Comparison of ENCODE assay signal across 17 mouse cellular contexts in genomic region chr17:10698041-10698440, GRCm38 (mm10).
DNase-seq lines count a peak whose midpoint lies in the region; ATAC-seq and TF ChIP-seq lines count a peak whose summit lies in the region.
"Had no signal": no experiment of that assay in that cellular context is flagged by ENCODE, and none has a peak within 500 bp of the region (broad histone marks: within the 10 kb centered on the region; RNA-seq: fewer than 3 reads in every experiment).

No protein-coding gene starts in this region.

- no peak for ATAC-seq in forebrain, embryonic 14.5 days
- ATAC-seq: forebrain, embryonic 16.5 days; inflammation-experienced regulatory T-cells, adult 6 months; midbrain, embryonic 15.5 days had no signal

- no peak overlapping the region for H3K4me3 ChIP-seq in forebrain, embryonic 14.5 days (ENCODE audit: low read depth, low read length)
- H3K4me3 ChIP-seq in forebrain, embryonic 10.5 days, result no peak overlapping the region
- H3K4me3 ChIP-seq: erythroblast, embryonic 14.5 days; gastrocnemius, adult 2 months; hindbrain, embryonic 10.5 days; layer of hippocampus, adult 2 months; liver, embryonic 13.5 days; midbrain, embryonic 15.5 days had no signal

- H3K9ac ChIP-seq in forebrain, embryonic 14.5 days (ENCODE audit: low read length), result no peak overlapping the region
- H3K9ac ChIP-seq: liver, embryonic 13.5 days; midbrain, embryonic 15.5 days had no signal

- DNase-seq in forebrain, embryonic 14.5 days (ENCODE audit: low spot score), result peak; percentile 44
- no peak for DNase-seq in forebrain, embryonic 10.5 days (ENCODE audit: extremely low spot score, low spot score)
- DNase-seq in kidney, adult 9 months, result peak; percentile 6
- no peak for DNase-seq in kidney, postnatal 14 days
- DNase-seq in adrenal gland, postnatal 10 days, result peak; percentile 49
- peak; percentile 65 for DNase-seq in brain, embryonic 14.5 days (ENCODE audit: low read depth)
- no peak for DNase-seq in adipocyte (ENCODE audit: low spot score)
- DNase-seq: cerebellum, adult 9-10 months; gastrocnemius, adult 2 months; liver, embryonic 13.5 days; lung, postnatal 10 days had no signal

- 34% methylated on average over 8 of the region's 8 CpGs for WGBS in forebrain, embryonic 14.5 days
- WGBS in forebrain, embryonic 10.5 days, result 81% methylated on average over 8 of the region's 8 CpGs

- no peaks in the 10 kb centered on the region for H3K9me3 ChIP-seq in forebrain, embryonic 14.5 days (replicated peaks; ENCODE audit: control insufficient read depth, low read length)
- H3K9me3 ChIP-seq in forebrain, embryonic 10.5 days, result no peaks in the 10 kb centered on the region
- H3K9me3 ChIP-seq: hindbrain, embryonic 10.5 days; liver, embryonic 13.5 days; midbrain, embryonic 15.5 days had no signal

- no peak for TF ChIP-seq CTCF in brain, embryonic 14.5 days (IDR thresholded peaks at IDR 0.05; ENCODE audit: borderline replicate concordance, extremely low read depth, insufficient read depth, insufficient read length)

- H3K36me3 ChIP-seq in forebrain, embryonic 14.5 days (ENCODE audit: control insufficient read depth, insufficient read depth, low read length), result no peaks in the 10 kb centered on the region
- H3K36me3 ChIP-seq in forebrain, embryonic 10.5 days (replicated peaks), result no peaks in the 10 kb centered on the region
- H3K36me3 ChIP-seq: hindbrain, embryonic 10.5 days; liver, embryonic 13.5 days; midbrain, embryonic 15.5 days had no signal

- H3K27me3 ChIP-seq in forebrain, embryonic 14.5 days (replicated peaks; ENCODE audit: control insufficient read depth, insufficient read depth, low read length), result no peaks in the 10 kb centered on the region
- H3K27me3 ChIP-seq in forebrain, embryonic 10.5 days (ENCODE audit: poor library complexity, severe bottlenecking), result no peaks in the 10 kb centered on the region
- H3K27me3 ChIP-seq: liver, embryonic 13.5 days; midbrain, embryonic 15.5 days had no signal

- no peaks in the 10 kb centered on the region for H3K4me1 ChIP-seq in forebrain, embryonic 14.5 days (ENCODE audit: control insufficient read depth, insufficient read depth, low read length)
- peaks cover 12% of the 10 kb centered on the region for H3K4me1 ChIP-seq in forebrain, embryonic 10.5 days
- H3K4me1 ChIP-seq: hindbrain, embryonic 10.5 days; liver, embryonic 13.5 days; midbrain, embryonic 15.5 days had no signal

- no peak for TF ChIP-seq POLR2A in brain, embryonic 14.5 days (IDR thresholded peaks at IDR 0.05; ENCODE audit: borderline replicate concordance, extremely low read depth, insufficient read depth, insufficient read length, poor library complexity, severe bottlenecking)

- no peak overlapping the region for H3K4me2 ChIP-seq in forebrain, embryonic 14.5 days (ENCODE audit: low read length)
- H3K4me2 ChIP-seq: liver, embryonic 13.5 days; midbrain, embryonic 15.5 days had no signal

- H3K27ac ChIP-seq in forebrain, embryonic 14.5 days (ENCODE audit: low read depth, low read length), result no peak overlapping the region
- H3K27ac ChIP-seq in forebrain, embryonic 10.5 days, result no peak overlapping the region
- H3K27ac ChIP-seq: gastrocnemius, adult 2 months; hindbrain, embryonic 10.5 days; layer of hippocampus, adult 2 months; liver, embryonic 13.5 days; midbrain, embryonic 15.5 days had no signal

Comparison
In these comparisons a context has a peak if more than half of its experiments do, and no peak if none do; other contexts are left out.
1. DNase-seq: peak in forebrain, embryonic 14.5 days (single experiment), kidney, adult 9 months (single experiment), adrenal gland, postnatal 10 days (single experiment) and brain, embryonic 14.5 days (single experiment); none in forebrain, embryonic 10.5 days (single experiment), kidney, postnatal 14 days (single experiment) and adipocyte (single experiment).